Mouse (Mus musculus) C2C12 (cell line): Measurements from ENCODE around the gene Gm5039. TPM values are rescaled to one million over a fixed set of nuclear protein-coding genes. Genes with fewer than 3 reads are reported as not detected.
"Not testable (repeated sequence)": the region's sequence is repeated elsewhere in the genome, so short reads cannot be mapped to it uniquely, and the experiment has no call there.

Experiments used
- H3K27me3 ChIP-seq: one replicate; pipeline ENCODE4 v1.6.1; 2011; ENCODE audit not compliant: control insufficient read depth, insufficient read depth, insufficient read length
- H3K36me3 ChIP-seq: one replicate; pipeline ENCODE4 v1.6.1; 2011; ENCODE audit not compliant: control insufficient read depth, insufficient read depth
- H3K4me3 ChIP-seq: one replicate; pipeline ENCODE4 v1.5.1; 2011; ENCODE audit warnings: mild to moderate bottlenecking, control low read depth; ENCODE audit not compliant: poor library complexity, insufficient read depth, severe bottlenecking
- H3K79me2 ChIP-seq: one replicate; pipeline ENCODE4 v1.6.1; 2011; ENCODE audit not compliant: control insufficient read depth, insufficient read depth
- H3K79me3 ChIP-seq: one replicate; pipeline ENCODE4 v1.6.1; 2011; ENCODE audit warnings: low read depth, control low read depth
- H3ac ChIP-seq: one replicate; pipeline ENCODE3; 2011; ENCODE audit warnings: low read depth; ENCODE audit not compliant: control insufficient read depth, insufficient read length
- CEBPB ChIP-seq: IDR thresholded peaks from one replicate; pipeline ENCODE4 v1.6.1; 2011; ENCODE audit warnings: low read depth, mild to moderate bottlenecking, control low read depth, moderate library complexity
- polyA plus RNA-seq: library from polyadenylated mRNA; unstranded; fragments of >200 nt; fragmentation: generic; extraction: Trizol; gene quantifications from one replicate; pipeline ENCODE4 v1.2.1, GENCODE M21; 2012; ENCODE audit warnings: missing spikeins

Gm5039 gene
- polyA plus RNA-seq, 1 experiment, result 0.33 TPM

GRCm38 (mm10) chr12:88293082-88293481 is 30.7 kb downstream of the Gm5039 start:
- H3K4me3 ChIP-seq, H3ac ChIP-seq, H3K36me3 ChIP-seq, H3K79me2 ChIP-seq, H3K27me3 ChIP-seq, H3K79me3 ChIP-seq: not testable (repeated sequence)
- TF ChIP-seq CEBPB, result peak; percentile 32

- H3K36me3 ChIP-seq, H3ac ChIP-seq, H3K79me3 ChIP-seq, H3K79me2 ChIP-seq, H3K27me3 ChIP-seq, H3K4me3 ChIP-seq: not testable (repeated sequence)
Observed at GRCm38 (mm10) chr12:88285224-88285623, 38.6 kb downstream of the Gm5039 start.

GRCm38 (mm10) chr12:88274400-88274799 is 49.4 kb downstream of the Gm5039 start, which contains the start of gene Gm5662:
Gene Gm5662 (minus strand): TSS chr12:88274500.
- H3K4me3 ChIP-seq, H3K79me2 ChIP-seq, H3K27me3 ChIP-seq, H3K36me3 ChIP-seq, H3K79me3 ChIP-seq, H3ac ChIP-seq: not testable (repeated sequence)

Other genes starting within 250 kb of the Gm5039 start
- gene Gm16368, start 240.3 kb downstream of the Gm5039 start, polyA plus RNA-seq, result not detected
- 0.11 TPM for gene Gm10436, start 141.9 kb downstream of the Gm5039 start, polyA plus RNA-seq
- gene Gm8332, start 73.9 kb downstream of the Gm5039 start, polyA plus RNA-seq, result 0.88 TPM
- gene Gm5662, start 49.5 kb downstream of the Gm5039 start, polyA plus RNA-seq, result 0.15 TPM
- 24.1 TPM for gene Adck1, start 36.5 kb upstream of the Gm5039 start, polyA plus RNA-seq